Mouse (Mus musculus): ENCODE results near the gene Wscd2.

DNA sequence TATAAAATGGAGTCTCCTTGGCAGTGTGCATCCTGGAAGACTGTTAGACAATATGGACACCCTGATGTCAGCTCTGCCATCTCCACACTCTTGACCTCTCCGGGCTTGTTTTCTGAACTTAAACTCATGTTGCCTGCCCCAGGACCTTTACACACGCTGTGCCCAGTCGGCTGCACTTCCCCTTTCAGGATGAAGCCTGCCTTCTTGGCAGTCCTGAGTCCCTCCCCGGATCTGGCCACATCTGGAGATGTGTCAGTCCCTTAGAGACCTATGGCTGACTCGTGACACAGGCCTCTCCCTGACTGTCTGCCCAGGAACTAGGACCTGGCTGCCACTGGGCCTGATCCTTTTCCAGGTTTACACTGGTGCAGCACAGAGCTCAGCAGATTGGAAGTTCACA is 16.6 kb downstream of the Wscd2 start:
- no peak for TF ChIP-seq CTCF (IDR thresholded peaks at IDR 0.05; ENCODE audit: control insufficient read depth, insufficient read depth, insufficient replicate concordance, low read depth, low read length)
- no peak for TF ChIP-seq POLR2A (IDR thresholded peaks at IDR 0.05; ENCODE audit: control insufficient read depth, low read depth, low read length)

Measured in testis, adult 2 months (tissue).